Mouse (Mus musculus): ENCODE measurements around the gene Zfp786.
A peak's percentile ranks its signal among the peaks of the same experiment; 100 is the strongest.
"Not testable (repeated sequence)": the region's sequence is repeated elsewhere in the genome, so short reads cannot be mapped to it uniquely, and the experiment has no call there.

Gene Zfp786

GRCm38 (mm10) chr6:47771760-47772159, 58.9 kb downstream of the Zfp786 start:
- peak; percentile 35 to 47 for DNase-seq

GRCm38 (mm10) chr6:47771113-47771512, 59.6 kb downstream of the Zfp786 start:
- DNase-seq = peak in 1 of 2 experiments; percentile 41

- not testable (repeated sequence) for DNase-seq
Observed at GRCm38 (mm10) chr6:47769861-47770260, 60.8 kb downstream of the Zfp786 start.
